Mouse (Mus musculus): ENCODE data around the gene Smg1. TPM values are rescaled to one million over a fixed set of nuclear protein-coding genes. Genes with fewer than 3 reads are reported as not detected.
"Not testable (repeated sequence)": the region's sequence is repeated elsewhere in the genome, so short reads cannot be mapped to it uniquely, and the experiment has no call there.

Smg1 gene
- total and polyA plus RNA-seq, 3 experiments: 19.9 to 121 (median 53.5) TPM

GRCm38 (mm10) chr7:118184604-118185003, 58.9 kb downstream of the Smg1 start:
- peaks cover 19% of the 10 kb centered on the region for H3K4me1 ChIP-seq (ENCODE audit: insufficient read depth, low read depth, low read length)
- no peak overlapping the region for H3K4me3 ChIP-seq (ENCODE audit: low read depth, low read length)
- DNase-seq (ENCODE audit: low spot score) (no peak), ATAC-seq (ENCODE audit: extremely low read depth, insufficient number of reproducible peaks, low FRiP score, poor library complexity, severe bottlenecking) (no peak)
- peaks cover 65% of the 10 kb centered on the region for H3K36me3 ChIP-seq (replicated peaks)
- H3K27me3 ChIP-seq (ENCODE audit: insufficient read depth, low read length): no peaks in the 10 kb centered on the region
- TF ChIP-seq POLR2AphosphoS5 (IDR thresholded peaks at IDR 0.05; ENCODE audit: insufficient replicate concordance, low read depth, low read length): no peak
- TF ChIP-seq CTCF (IDR thresholded peaks at IDR 0.05; ENCODE audit: low read depth, low read length): no peak
- TF ChIP-seq GATA2 (IDR thresholded peaks at IDR 0.05; ENCODE audit: borderline replicate concordance, low read depth, low read length): no peak
- no peak for TF ChIP-seq TAL1 (conservative IDR thresholded peaks at IDR 0.05; ENCODE audit: low read depth, low read length)
- no peak for TF ChIP-seq GATA1 (IDR thresholded peaks at IDR 0.05; ENCODE audit: borderline replicate concordance, low read length)
- H3K9me3 ChIP-seq (replicated peaks): no peaks in the 10 kb centered on the region

GRCm38 (mm10) chr7:118181123-118181522, 62.3 kb downstream of the Smg1 start:
- no peak for TF ChIP-seq GATA1 (IDR thresholded peaks at IDR 0.05; ENCODE audit: borderline replicate concordance, low read length)
- no peak for TF ChIP-seq TAL1 (conservative IDR thresholded peaks at IDR 0.05; ENCODE audit: low read depth, low read length)
- TF ChIP-seq CTCF (IDR thresholded peaks at IDR 0.05; ENCODE audit: low read depth, low read length): no peak
- TF ChIP-seq GATA2 (IDR thresholded peaks at IDR 0.05; ENCODE audit: borderline replicate concordance, low read depth, low read length): no peak
- no peak for TF ChIP-seq POLR2AphosphoS5 (IDR thresholded peaks at IDR 0.05; ENCODE audit: insufficient replicate concordance, low read depth, low read length)
- Histone ChIP-seq H3K9me3 (replicated peaks) (no peaks in the 10 kb centered on the region), H3K4me3 (ENCODE audit: low read depth, low read length) (no peak overlapping the region), H3K4me1 (ENCODE audit: insufficient read depth, low read depth, low read length) (peaks cover 19% of the 10 kb centered on the region), H3K27me3 (ENCODE audit: insufficient read depth, low read length) (no peaks in the 10 kb centered on the region), H3K36me3 (replicated peaks) (peaks cover 79% of the 10 kb centered on the region)
- DNase-seq (ENCODE audit: low spot score) (no peak), ATAC-seq (ENCODE audit: extremely low read depth, insufficient number of reproducible peaks, low FRiP score, poor library complexity, severe bottlenecking) (peak; percentile 74)

- H3K4me3 ChIP-seq (ENCODE audit: low read depth, low read length): no peak overlapping the region
- ATAC-seq (ENCODE audit: extremely low read depth, insufficient number of reproducible peaks, low FRiP score, poor library complexity, severe bottlenecking) (no peak), DNase-seq (ENCODE audit: low spot score) (no peak)
- no peaks in the 10 kb centered on the region for H3K27me3 ChIP-seq (ENCODE audit: insufficient read depth, low read length)
- H3K9me3 ChIP-seq (replicated peaks): no peaks in the 10 kb centered on the region
- TF ChIP-seq CTCF (IDR thresholded peaks at IDR 0.05; ENCODE audit: low read depth, low read length) (no peak), GATA1 (IDR thresholded peaks at IDR 0.05; ENCODE audit: borderline replicate concordance, low read length) (no peak), GATA2 (IDR thresholded peaks at IDR 0.05; ENCODE audit: borderline replicate concordance, low read depth, low read length) (no peak), POLR2AphosphoS5 (IDR thresholded peaks at IDR 0.05; ENCODE audit: insufficient replicate concordance, low read depth, low read length) (no peak), TAL1 (conservative IDR thresholded peaks at IDR 0.05; ENCODE audit: low read depth, low read length) (no peak)
- peaks cover 76% of the 10 kb centered on the region for H3K36me3 ChIP-seq (replicated peaks)
- peaks cover 19% of the 10 kb centered on the region for H3K4me1 ChIP-seq (ENCODE audit: insufficient read depth, low read depth, low read length)
These were observed 63.7 kb downstream of the Smg1 start for GRCm38 (mm10) chr7:118179782-118180181.

GRCm38 (mm10) chr7:118175821-118176355, 67.6 kb downstream of the Smg1 start:
- Histone ChIP-seq H3K27me3 (ENCODE audit: insufficient read depth, low read length) (no peaks in the 10 kb centered on the region), H3K9me3 (replicated peaks) (no peaks in the 10 kb centered on the region), H3K4me3 (ENCODE audit: low read depth, low read length) (no peak overlapping the region), H3K4me1 (ENCODE audit: insufficient read depth, low read depth, low read length) (peaks cover 6% of the 10 kb centered on the region), H3K36me3 (replicated peaks) (peaks cover 79% of the 10 kb centered on the region)
- DNase-seq (ENCODE audit: low spot score): no peak
- ATAC-seq (ENCODE audit: extremely low read depth, insufficient number of reproducible peaks, low FRiP score, poor library complexity, severe bottlenecking): no peak
- no peak for TF ChIP-seq TAL1 (conservative IDR thresholded peaks at IDR 0.05; ENCODE audit: low read depth, low read length)
- no peak for TF ChIP-seq POLR2AphosphoS5 (IDR thresholded peaks at IDR 0.05; ENCODE audit: insufficient replicate concordance, low read depth, low read length)
- TF ChIP-seq CTCF (IDR thresholded peaks at IDR 0.05; ENCODE audit: low read depth, low read length): no peak
- no peak for TF ChIP-seq GATA1 (IDR thresholded peaks at IDR 0.05; ENCODE audit: borderline replicate concordance, low read length)
- TF ChIP-seq GATA2 (IDR thresholded peaks at IDR 0.05; ENCODE audit: borderline replicate concordance, low read depth, low read length): no peak

GRCm38 (mm10) chr7:118170125-118170524, 73.3 kb downstream of the Smg1 start:
- H3K4me3 ChIP-seq (ENCODE audit: low read depth, low read length); H3K4me1 ChIP-seq (ENCODE audit: insufficient read depth, low read depth, low read length); H3K27me3 ChIP-seq (ENCODE audit: insufficient read depth, low read length); ATAC-seq (ENCODE audit: extremely low read depth, insufficient number of reproducible peaks, low FRiP score, poor library complexity, severe bottlenecking); H3K9me3 ChIP-seq (replicated peaks); DNase-seq (ENCODE audit: low spot score): not testable (repeated sequence)
- peaks cover 82% of the 10 kb centered on the region for H3K36me3 ChIP-seq (replicated peaks)

GRCm38 (mm10) chr7:118163006-118163405, 80.5 kb downstream of the Smg1 start:
- peaks cover 72% of the 10 kb centered on the region for H3K36me3 ChIP-seq (replicated peaks)
- TF ChIP-seq GATA2 (IDR thresholded peaks at IDR 0.05; ENCODE audit: borderline replicate concordance, low read depth, low read length) (no peak), POLR2AphosphoS5 (IDR thresholded peaks at IDR 0.05; ENCODE audit: insufficient replicate concordance, low read depth, low read length) (no peak), GATA1 (IDR thresholded peaks at IDR 0.05; ENCODE audit: borderline replicate concordance, low read length) (no peak), CTCF (IDR thresholded peaks at IDR 0.05; ENCODE audit: low read depth, low read length) (no peak), TAL1 (conservative IDR thresholded peaks at IDR 0.05; ENCODE audit: low read depth, low read length) (no peak)
- H3K27me3 ChIP-seq (ENCODE audit: insufficient read depth, low read length): no peaks in the 10 kb centered on the region
- H3K9me3 ChIP-seq (replicated peaks): no peaks in the 10 kb centered on the region
- H3K4me1 ChIP-seq (ENCODE audit: insufficient read depth, low read depth, low read length): no peaks in the 10 kb centered on the region
- ATAC-seq (ENCODE audit: extremely low read depth, insufficient number of reproducible peaks, low FRiP score, poor library complexity, severe bottlenecking): no peak
- H3K4me3 ChIP-seq (ENCODE audit: low read depth, low read length): no peak overlapping the region
- no peak for DNase-seq (ENCODE audit: low spot score)

Data from G1E (cell line).